In genomic region chr11:77686841-77687540, GRCm38 (mm10) we compare ENCODE assay signal across 7 mouse cellular contexts. TPM values are rescaled to one million over a fixed set of nuclear protein-coding genes. Genes with fewer than 3 reads are reported as not detected.
DNase-seq lines count a peak whose midpoint lies in the region; ATAC-seq lines count a peak whose summit lies in the region.

No protein-coding gene starts in this region.

- no peaks in the 10 kb centered on the region for H3K9me3 ChIP-seq in embryonic facial prominence, embryonic 10.5 days
- H3K9me3 ChIP-seq in limb, embryonic 12.5 days = no peaks in the 10 kb centered on the region
- no peaks in the 10 kb centered on the region for H3K9me3 ChIP-seq in midbrain, embryonic 14.5 days (ENCODE audit: control insufficient read depth, low read length)

- WGBS in embryonic facial prominence, embryonic 10.5 days = under 1% methylated on average over 73 of the region's 76 CpGs
- under 1% methylated on average over 58 of the region's 76 CpGs for WGBS in limb, embryonic 12.5 days
- under 1% methylated on average over 56 of the region's 76 CpGs for WGBS in midbrain, embryonic 14.5 days

- H3K4me1 ChIP-seq in embryonic facial prominence, embryonic 10.5 days = peaks cover 12% of the 10 kb centered on the region
- peaks cover 8% of the 10 kb centered on the region for H3K4me1 ChIP-seq in limb, embryonic 12.5 days (replicated peaks)
- peaks cover 10% of the 10 kb centered on the region for H3K4me1 ChIP-seq in midbrain, embryonic 14.5 days (ENCODE audit: control insufficient read depth, insufficient read depth, low read length)

- peak overlapping the region; percentile 99 for H3K9ac ChIP-seq in limb, embryonic 12.5 days (replicated peaks)
- H3K9ac ChIP-seq in midbrain, embryonic 14.5 days (replicated peaks; ENCODE audit: low read length) = peak overlapping the region; percentile 93

- H3K4me2 ChIP-seq in limb, embryonic 12.5 days = peak overlapping the region; percentile 75
- peak overlapping the region; percentile 72 for H3K4me2 ChIP-seq in midbrain, embryonic 14.5 days (ENCODE audit: low read length)

- peak; percentile 26 for ATAC-seq in granulocyte monocyte progenitor cell, adult 5-6 weeks (replicated peaks; ENCODE audit: poor library complexity, severe bottlenecking)
- no peak for ATAC-seq in limb, embryonic 12.5 days (ENCODE audit: insufficient number of reproducible peaks, insufficient read depth, low FRiP score, low TSS enrichment, low read depth)
- ATAC-seq in midbrain, embryonic 14.5 days (ENCODE audit: low FRiP score, low TSS enrichment) = peak; percentile 21; the same call in 1 of the 2 replicates

- peak overlapping the region; percentile 94 for H3K4me3 ChIP-seq in embryonic facial prominence, embryonic 10.5 days
- H3K4me3 ChIP-seq in limb, embryonic 12.5 days (replicated peaks) = peak overlapping the region; percentile 99
- peak overlapping the region; percentile 96 for H3K4me3 ChIP-seq in midbrain, embryonic 14.5 days (replicated peaks; ENCODE audit: low read depth, low read length)

- H3K27me3 ChIP-seq in embryonic facial prominence, embryonic 10.5 days (replicated peaks; ENCODE audit: low read depth, poor library complexity, severe bottlenecking) = no peaks in the 10 kb centered on the region
- H3K27me3 ChIP-seq in limb, embryonic 12.5 days = no peaks in the 10 kb centered on the region
- H3K27me3 ChIP-seq in midbrain, embryonic 14.5 days (ENCODE audit: control insufficient read depth, insufficient read depth, low read length) = no peaks in the 10 kb centered on the region

- peak overlapping the region; percentile 98 for H3K27ac ChIP-seq in embryonic facial prominence, embryonic 10.5 days (replicated peaks)
- peak overlapping the region; percentile 98 for H3K27ac ChIP-seq in limb, embryonic 12.5 days
- H3K27ac ChIP-seq in midbrain, embryonic 14.5 days (replicated peaks; ENCODE audit: low read depth, low read length) = peak overlapping the region; percentile 96

- peak; percentile 81 for DNase-seq in adrenal gland, postnatal 14 days
- peak; percentile 84 for DNase-seq in embryonic facial prominence, embryonic 10.5 days (ENCODE audit: low spot score)
- peak; percentile 60 for DNase-seq in kidney, adult 11 months
- peak; percentile 81 for DNase-seq in midbrain, embryonic 14.5 days
- DNase-seq in spleen, adult 18-20 months = peak; percentile 55 to 65

- peaks cover 35% of the 10 kb centered on the region for H3K36me3 ChIP-seq in embryonic facial prominence, embryonic 10.5 days (replicated peaks)
- peaks cover 23% of the 10 kb centered on the region for H3K36me3 ChIP-seq in limb, embryonic 12.5 days
- peaks cover 6% of the 10 kb centered on the region for H3K36me3 ChIP-seq in midbrain, embryonic 14.5 days (ENCODE audit: control insufficient read depth, insufficient read depth, low read length)

RNA-seq across cellular contexts. Expression of gene Nufip2, which starts 1.0 kb away (rescaled TPM):
- 77.1 and 82.5 TPM in 2 replicates for total RNA-seq in adrenal gland, postnatal 14 days (2021)
- 3.9 and 4.7 TPM in 2 replicates for polyA plus RNA-seq in embryonic facial prominence, embryonic 10.5 days (2016; fragmentation: Nextera tagmentation; extraction: Ambion mirVana)
- total RNA-seq in granulocyte monocyte progenitor cell, adult 5-6 weeks (2014; fragmentation: Nextera tagmentation) = 60.5 and 62.3 TPM in 2 replicates
- total RNA-seq in granulocyte monocyte progenitor cell, adult 5-6 weeks (2017) = 89.1 and 93.7 TPM in 2 replicates
- polyA plus RNA-seq in limb, embryonic 12.5 days (2016; fragmentation: Nextera tagmentation; extraction: Ambion mirVana) = 4.6 and 4.7 TPM in 2 replicates
- polyA plus RNA-seq in midbrain, embryonic 14.5 days (2014; fragmentation: Nextera tagmentation; extraction: Ambion mirVana) = 6.2 and 6.8 TPM in 2 replicates

RNA-seq across cellular contexts. Expression of gene Cryba1, which starts 38.1 kb away (rescaled TPM):
- not detected in 2 replicates for total RNA-seq in adrenal gland, postnatal 14 days (2021)
- polyA plus RNA-seq in embryonic facial prominence, embryonic 10.5 days (2016; fragmentation: Nextera tagmentation; extraction: Ambion mirVana) = 0.88 and 2.2 TPM in 2 replicates
- total RNA-seq in granulocyte monocyte progenitor cell, adult 5-6 weeks (2014; fragmentation: Nextera tagmentation) = not detected in 2 replicates
- not detected in 2 replicates for total RNA-seq in granulocyte monocyte progenitor cell, adult 5-6 weeks (2017)
- 0.28 TPM in 1 of 2 replicates, not detected in the other for polyA plus RNA-seq in limb, embryonic 12.5 days (2016; fragmentation: Nextera tagmentation; extraction: Ambion mirVana)
- polyA plus RNA-seq in midbrain, embryonic 14.5 days (2014; fragmentation: Nextera tagmentation; extraction: Ambion mirVana) = 0.41 and 0.69 TPM in 2 replicates
